Mouse (Mus musculus): ENCODE measurements at regions not wholly inside any gene's neighbourhood (a gene's known extent, or its start where the extent isn't known, plus 50 kb on each side); places are given as distances from the start of the nearest gene placed in this dataset.

DNA sequence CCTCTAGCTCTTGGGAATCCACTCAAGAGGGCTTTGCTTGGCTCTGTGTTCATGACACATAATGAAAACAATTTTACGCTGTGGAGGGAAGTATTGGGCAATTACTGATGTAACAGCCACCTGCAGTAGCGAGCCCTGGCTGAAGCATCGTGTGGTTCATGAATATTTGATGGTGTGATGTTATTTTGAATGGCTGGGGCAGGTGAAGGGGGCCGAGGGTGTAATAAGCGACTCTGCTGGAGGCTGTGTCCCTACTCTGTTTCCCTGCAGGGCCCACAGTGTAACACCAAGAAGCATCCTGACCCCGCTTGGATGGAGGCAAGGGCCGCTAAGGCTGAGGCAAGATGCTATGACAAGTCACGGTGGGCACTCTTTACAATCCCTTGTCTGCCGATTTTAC lies 184.6 kb upstream of the Sp8 start:
- ATAC-seq, result peak; percentile 71
- Histone ChIP-seq H3K36me3 (ENCODE audit: control insufficient read depth, insufficient read depth, low read length) (no peaks in the 10 kb centered on the region), H3K9ac (ENCODE audit: low read depth, low read length) (no peak overlapping the region), H3K27ac (ENCODE audit: low read depth, low read length) (no peak overlapping the region), H3K27me3 (replicated peaks; ENCODE audit: control insufficient read depth, insufficient read depth, low read length) (peaks cover 37% of the 10 kb centered on the region), H3K4me3 (ENCODE audit: low read length) (no peak overlapping the region), H3K4me2 (ENCODE audit: low read length) (no peak overlapping the region), H3K4me1 (ENCODE audit: control insufficient read depth, insufficient read depth, low read depth, low read length) (no peaks in the 10 kb centered on the region; the same call in 1 of the 2 replicates), H3K9me3 (ENCODE audit: control insufficient read depth, low read length) (no peaks in the 10 kb centered on the region)
- WGBS, result 8% methylated on average over 9 of the region's 9 CpGs

GRCm38 (mm10) chr12:118661214-118661486 lies 185.0 kb upstream of the Sp8 start:
- no peaks in the 10 kb centered on the region for H3K9me3 ChIP-seq (ENCODE audit: control insufficient read depth, low read length)
- H3K4me2 ChIP-seq (ENCODE audit: low read length), result peak overlapping the region; percentile 16
- 1% methylated on average over 5 of the region's 5 CpGs for WGBS
- H3K27me3 ChIP-seq (replicated peaks; ENCODE audit: control insufficient read depth, insufficient read depth, low read length), result peaks cover 36% of the 10 kb centered on the region
- no peaks in the 10 kb centered on the region; the same call in 1 of the 2 replicates for H3K4me1 ChIP-seq (ENCODE audit: control insufficient read depth, insufficient read depth, low read depth, low read length)
- no peak overlapping the region for H3K4me3 ChIP-seq (ENCODE audit: low read length)
- H3K36me3 ChIP-seq (ENCODE audit: control insufficient read depth, insufficient read depth, low read length), result no peaks in the 10 kb centered on the region
- no peak overlapping the region for H3K27ac ChIP-seq (ENCODE audit: low read depth, low read length)
- no peak overlapping the region for H3K9ac ChIP-seq (ENCODE audit: low read depth, low read length)
- peak; percentile 73; the same call in 1 of the 2 replicates for ATAC-seq

- WGBS, result 5% methylated on average over 12 of the region's 12 CpGs
- Histone ChIP-seq H3K27me3 (replicated peaks; ENCODE audit: control insufficient read depth, insufficient read depth, low read length) (peaks cover 33% of the 10 kb centered on the region), H3K9ac (ENCODE audit: low read depth, low read length) (no peak overlapping the region), H3K9me3 (ENCODE audit: control insufficient read depth, low read length) (no peaks in the 10 kb centered on the region), H3K36me3 (ENCODE audit: control insufficient read depth, insufficient read depth, low read length) (no peaks in the 10 kb centered on the region), H3K4me1 (ENCODE audit: control insufficient read depth, insufficient read depth, low read depth, low read length) (no peaks in the 10 kb centered on the region; the same call in 1 of the 2 replicates), H3K4me2 (ENCODE audit: low read length) (peak overlapping the region; percentile 16), H3K4me3 (ENCODE audit: low read length) (no peak overlapping the region), H3K27ac (ENCODE audit: low read depth, low read length) (no peak overlapping the region)
- no peak; the same call in 1 of the 2 replicates for ATAC-seq
These were observed 185.5 kb upstream of the Sp8 start for GRCm38 (mm10) chr12:118660384-118661213.

- H3K4me2 ChIP-seq (ENCODE audit: low read length), result no peak overlapping the region
- no peak for ATAC-seq
- no peaks in the 10 kb centered on the region; the same call in 1 of the 2 replicates for H3K4me1 ChIP-seq (ENCODE audit: control insufficient read depth, insufficient read depth, low read depth, low read length)
- no peaks in the 10 kb centered on the region for H3K9me3 ChIP-seq (ENCODE audit: control insufficient read depth, low read length)
- no peaks in the 10 kb centered on the region for H3K36me3 ChIP-seq (ENCODE audit: control insufficient read depth, insufficient read depth, low read length)
- WGBS, result 15% methylated on average over 14 of the region's 14 CpGs
- H3K4me3 ChIP-seq (ENCODE audit: low read length), result no peak overlapping the region
- peaks cover 37% of the 10 kb centered on the region for H3K27me3 ChIP-seq (replicated peaks; ENCODE audit: control insufficient read depth, insufficient read depth, low read length)
- no peak overlapping the region for H3K9ac ChIP-seq (ENCODE audit: low read depth, low read length)
- no peak overlapping the region for H3K27ac ChIP-seq (ENCODE audit: low read depth, low read length)
These were observed 186.6 kb upstream of the Sp8 start for GRCm38 (mm10) chr12:118659240-118660120.

GRCm38 (mm10) chr12:118650483-118651160 lies 195.5 kb upstream of the Sp8 start:
- Histone ChIP-seq H3K4me1 (ENCODE audit: control insufficient read depth, insufficient read depth, low read depth, low read length) (no peaks in the 10 kb centered on the region), H3K4me3 (ENCODE audit: low read length) (no peak overlapping the region), H3K4me2 (ENCODE audit: low read length) (no peak overlapping the region), H3K27ac (ENCODE audit: low read depth, low read length) (no peak overlapping the region), H3K9ac (ENCODE audit: low read depth, low read length) (no peak overlapping the region), H3K36me3 (ENCODE audit: control insufficient read depth, insufficient read depth, low read length) (no peaks in the 10 kb centered on the region), H3K27me3 (replicated peaks; ENCODE audit: control insufficient read depth, insufficient read depth, low read length) (peaks cover 39% of the 10 kb centered on the region), H3K9me3 (ENCODE audit: control insufficient read depth, low read length) (no peaks in the 10 kb centered on the region)
- 16% methylated on average over 4 of the region's 4 CpGs for WGBS
- ATAC-seq, result peak; percentile 81

GRCm38 (mm10) chr12:118649323-118649973 lies 196.7 kb upstream of the Sp8 start:
- Histone ChIP-seq H3K9me3 (ENCODE audit: control insufficient read depth, low read length) (no peaks in the 10 kb centered on the region), H3K4me2 (ENCODE audit: low read length) (no peak overlapping the region), H3K27ac (ENCODE audit: low read depth, low read length) (no peak overlapping the region), H3K9ac (ENCODE audit: low read depth, low read length) (no peak overlapping the region), H3K4me3 (ENCODE audit: low read length) (no peak overlapping the region), H3K4me1 (ENCODE audit: control insufficient read depth, insufficient read depth, low read depth, low read length) (no peaks in the 10 kb centered on the region), H3K36me3 (ENCODE audit: control insufficient read depth, insufficient read depth, low read length) (no peaks in the 10 kb centered on the region), H3K27me3 (replicated peaks; ENCODE audit: control insufficient read depth, insufficient read depth, low read length) (peaks cover 34% of the 10 kb centered on the region)
- no peak for ATAC-seq
- WGBS, result 78% methylated on average over 3 of the region's 3 CpGs

GRCm38 (mm10) chr12:118648673-118649072 lies 197.5 kb upstream of the Sp8 start:
- H3K4me2 ChIP-seq (ENCODE audit: low read length), result no peak overlapping the region
- no peak for ATAC-seq
- H3K9ac ChIP-seq (ENCODE audit: low read depth, low read length), result no peak overlapping the region
- no peaks in the 10 kb centered on the region for H3K9me3 ChIP-seq (ENCODE audit: control insufficient read depth, low read length)
- no peaks in the 10 kb centered on the region for H3K4me1 ChIP-seq (ENCODE audit: control insufficient read depth, insufficient read depth, low read depth, low read length)
- H3K4me3 ChIP-seq (ENCODE audit: low read length), result no peak overlapping the region
- H3K27me3 ChIP-seq (replicated peaks; ENCODE audit: control insufficient read depth, insufficient read depth, low read length), result peaks cover 31% of the 10 kb centered on the region
- H3K27ac ChIP-seq (ENCODE audit: low read depth, low read length), result no peak overlapping the region
- no peaks in the 10 kb centered on the region for H3K36me3 ChIP-seq (ENCODE audit: control insufficient read depth, insufficient read depth, low read length)

DNA sequence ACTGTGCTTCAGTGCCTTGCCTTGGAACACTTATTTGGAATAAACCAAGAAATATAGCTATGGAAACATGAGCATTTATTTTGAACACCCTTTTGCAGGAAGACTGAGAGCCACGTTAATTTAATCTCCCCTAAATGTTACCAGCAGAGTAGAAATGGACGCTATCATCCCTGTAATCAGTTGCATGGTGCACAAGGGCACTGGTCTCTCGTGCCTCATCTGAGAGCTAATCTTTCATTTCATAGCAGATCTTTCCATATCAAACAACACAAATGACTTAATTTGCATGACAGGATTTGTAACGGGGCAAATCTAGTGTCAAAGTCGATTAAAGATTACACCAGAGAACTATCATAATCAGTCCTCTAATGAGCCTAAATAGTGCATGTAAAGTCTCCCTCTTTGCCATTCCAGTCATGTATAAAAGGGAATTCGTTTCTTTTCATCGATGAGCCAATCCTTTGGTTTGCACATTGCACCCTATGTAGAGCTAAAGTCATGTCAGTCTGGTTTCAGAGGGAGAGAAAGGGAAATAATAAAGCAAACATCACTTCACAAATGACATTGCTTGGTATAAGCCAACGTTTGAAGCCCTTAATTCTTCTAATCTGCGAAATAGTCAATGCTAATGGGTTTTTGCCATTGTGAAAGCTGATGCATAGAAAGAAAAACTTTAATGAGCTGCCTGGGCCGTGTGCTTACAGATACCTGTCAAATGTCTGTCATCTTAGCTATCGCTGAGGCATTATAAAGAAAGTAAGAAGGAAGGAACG lies 198.7 kb upstream of the Sp8 start:
- Histone ChIP-seq H3K27me3 (replicated peaks; ENCODE audit: control insufficient read depth, insufficient read depth, low read length) (peaks cover 32% of the 10 kb centered on the region), H3K36me3 (ENCODE audit: control insufficient read depth, insufficient read depth, low read length) (no peaks in the 10 kb centered on the region), H3K4me2 (ENCODE audit: low read length) (no peak overlapping the region), H3K9me3 (ENCODE audit: control insufficient read depth, low read length) (no peaks in the 10 kb centered on the region), H3K4me3 (ENCODE audit: low read length) (no peak overlapping the region), H3K27ac (ENCODE audit: low read depth, low read length) (no peak overlapping the region), H3K9ac (ENCODE audit: low read depth, low read length) (no peak overlapping the region), H3K4me1 (ENCODE audit: control insufficient read depth, insufficient read depth, low read depth, low read length) (no peaks in the 10 kb centered on the region)
- WGBS, result 42% methylated on average over 12 of the region's 12 CpGs
- no peak for ATAC-seq

Measured in hindbrain, embryonic 16.5 days (tissue).